Mouse (Mus musculus) stomach, adult 2 months (tissue): ENCODE results near the gene Zdhhc7. TPM values are rescaled to one million over a fixed set of nuclear protein-coding genes. Genes with fewer than 3 reads are reported as not detected.

Experiments
- polyA plus RNA-seq: library from polyadenylated mRNA; depleted of rRNA; stranded (reverse); fragments of >200 nt; gene quantifications from 2 replicates; pipeline ENCODE4 v1.2.3, GENCODE M21; 2012; rRNA removed

The Zdhhc7 gene
- 35.3 and 49.8 TPM in 2 replicates for polyA plus RNA-seq

DNA sequence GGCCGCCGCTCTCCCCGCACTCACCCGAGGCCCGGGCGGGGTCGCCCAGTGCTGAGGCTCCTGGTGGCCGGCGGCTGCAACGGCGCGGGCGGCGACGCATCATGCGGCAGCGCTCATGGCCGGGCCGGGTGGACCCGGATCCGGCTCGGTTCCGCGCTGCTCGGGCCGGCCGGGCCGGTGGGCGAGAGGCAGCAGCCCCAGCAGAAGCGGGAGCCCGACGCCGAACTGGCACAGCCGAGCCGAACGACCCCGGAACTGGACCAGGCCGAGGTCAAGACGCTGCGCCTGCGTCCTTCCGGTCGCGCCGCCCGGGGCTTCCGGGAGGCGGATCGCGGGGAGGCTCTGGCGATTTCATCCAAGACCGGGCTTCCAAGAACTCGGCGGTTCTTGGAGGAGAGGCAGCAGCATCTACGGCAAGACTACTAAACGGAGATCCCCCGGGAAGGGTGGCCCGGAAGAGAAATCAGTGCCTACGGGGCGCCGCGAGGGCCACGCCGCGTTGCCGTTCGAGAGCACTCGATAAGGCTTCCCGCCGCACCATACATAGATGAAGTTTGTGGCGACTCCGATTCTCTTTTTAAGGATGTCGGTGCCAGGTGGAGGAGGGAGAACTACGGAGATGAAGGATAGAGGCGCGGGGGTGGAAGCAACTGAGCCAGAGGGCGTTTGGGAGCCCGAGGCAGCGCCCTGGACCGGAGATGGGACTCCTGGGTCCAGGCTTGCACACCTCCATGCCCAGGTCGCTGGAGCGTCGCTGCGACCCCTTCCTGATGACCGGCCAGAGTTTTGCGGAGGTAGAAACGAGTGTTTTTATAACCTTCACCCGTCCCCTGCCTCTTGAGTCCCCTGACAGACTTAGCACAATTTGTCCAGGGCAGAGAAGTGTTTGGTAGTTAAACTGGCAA lies at the start of gene Zdhhc7:
Gene Zdhhc7 (minus strand): TSS at position 415 of the 905 bp plus-strand sequence.

DNA sequence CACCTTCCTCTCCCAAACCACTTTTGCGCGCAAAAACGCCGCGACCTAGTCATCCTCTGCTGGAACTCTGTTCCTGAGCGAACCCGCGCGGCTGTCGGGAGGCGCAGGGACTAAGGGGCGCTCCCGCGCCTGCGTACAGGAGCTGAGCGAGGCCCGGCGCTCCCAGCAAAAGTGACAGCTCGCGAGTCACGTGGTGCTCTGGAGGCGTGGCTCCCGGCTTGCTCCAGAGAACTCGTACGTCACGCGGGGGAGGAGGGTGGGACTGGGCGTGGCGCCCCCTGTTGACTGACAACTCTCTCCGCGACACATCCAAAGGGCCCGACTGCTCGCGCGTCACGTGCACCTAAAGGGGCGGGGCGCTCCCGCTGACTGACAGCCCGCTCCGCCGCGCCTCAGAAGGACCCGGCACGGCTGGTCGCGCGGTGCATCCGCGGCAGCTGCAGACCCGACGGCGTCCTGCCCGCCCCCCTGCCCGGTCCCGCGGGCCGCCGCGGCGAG lies 12.5 kb upstream of the Zdhhc7 start, which contains the start of gene 6430548M08Rik:
Gene 6430548M08Rik (plus strand): TSS at position 395 of the 498 bp plus-strand sequence.

Other genes with a start within 250 kb of the Zdhhc7 start
- 8.5 and 23.6 TPM in 2 replicates for gene Klhl36, start 239.2 kb downstream of the Zdhhc7 start, polyA plus RNA-seq
- 40.7 and 42.9 TPM in 2 replicates for gene Usp10, start 191.1 kb downstream of the Zdhhc7 start, polyA plus RNA-seq
- gene Gm20388, start 190.6 kb downstream of the Zdhhc7 start, polyA plus RNA-seq: 29.8 and 40.6 TPM in 2 replicates
- 11.9 and 12.0 TPM in 2 replicates for gene Crispld2, start 109.0 kb downstream of the Zdhhc7 start, polyA plus RNA-seq
- gene 6430548M08Rik, start 12.7 kb upstream of the Zdhhc7 start, polyA plus RNA-seq: 18.2 and 32.7 TPM in 2 replicates
- gene Fam92b, start 76.0 kb upstream of the Zdhhc7 start, polyA plus RNA-seq: 0.60 TPM in 1 of 2 replicates, not detected in the other
- 20.8 and 23.5 TPM in 2 replicates for gene Gse1, start 127.0 kb upstream of the Zdhhc7 start, polyA plus RNA-seq